Mouse (Mus musculus): Measurements from ENCODE around the gene Cilp. TPM values are rescaled to one million over a fixed set of nuclear protein-coding genes. Genes with fewer than 3 reads are reported as not detected.

The Cilp gene
- polyA plus RNA-seq, 1 experiment from 2014 or later = 0.24 TPM

- Histone ChIP-seq H3K27ac (no peak overlapping the region), H3K9ac (replicated peaks) (no peak overlapping the region), H3K9me3 (no peaks in the 10 kb centered on the region), H3K36me3 (peaks cover 68% of the 10 kb centered on the region), H3K4me3 (replicated peaks) (no peak overlapping the region), H3K4me2 (replicated peaks) (no peak overlapping the region), H3K4me1 (replicated peaks) (no peaks in the 10 kb centered on the region), H3K27me3 (no peaks in the 10 kb centered on the region)
- no peak for ATAC-seq
- 94% methylated on average over 4 of the region's 4 CpGs for WGBS
Observed at GRCm38 (mm10) chr9:65302327-65302983, 37.5 kb downstream of the Cilp start.

- Histone ChIP-seq H3K4me3 (replicated peaks) (no peak overlapping the region), H3K4me1 (replicated peaks) (no peaks in the 10 kb centered on the region), H3K36me3 (peaks cover 68% of the 10 kb centered on the region), H3K27me3 (no peaks in the 10 kb centered on the region), H3K27ac (no peak overlapping the region), H3K4me2 (replicated peaks) (no peak overlapping the region), H3K9me3 (no peaks in the 10 kb centered on the region), H3K9ac (replicated peaks) (no peak overlapping the region)
- 99% methylated on average over 4 of the region's 4 CpGs for WGBS
- no peak for ATAC-seq
Observed at GRCm38 (mm10) chr9:65303586-65303985, 38.6 kb downstream of the Cilp start.

GRCm38 (mm10) chr9:65304300-65304699 is 39.3 kb downstream of the Cilp start:
- Histone ChIP-seq H3K4me1 (replicated peaks) (no peaks in the 10 kb centered on the region), H3K9me3 (no peaks in the 10 kb centered on the region), H3K36me3 (peaks cover 73% of the 10 kb centered on the region), H3K9ac (replicated peaks) (no peak overlapping the region), H3K27ac (no peak overlapping the region), H3K27me3 (no peaks in the 10 kb centered on the region), H3K4me2 (replicated peaks) (no peak overlapping the region), H3K4me3 (replicated peaks) (no peak overlapping the region)
- ATAC-seq = no peak
- WGBS = 90% methylated on average over 4 of the region's 4 CpGs

DNA sequence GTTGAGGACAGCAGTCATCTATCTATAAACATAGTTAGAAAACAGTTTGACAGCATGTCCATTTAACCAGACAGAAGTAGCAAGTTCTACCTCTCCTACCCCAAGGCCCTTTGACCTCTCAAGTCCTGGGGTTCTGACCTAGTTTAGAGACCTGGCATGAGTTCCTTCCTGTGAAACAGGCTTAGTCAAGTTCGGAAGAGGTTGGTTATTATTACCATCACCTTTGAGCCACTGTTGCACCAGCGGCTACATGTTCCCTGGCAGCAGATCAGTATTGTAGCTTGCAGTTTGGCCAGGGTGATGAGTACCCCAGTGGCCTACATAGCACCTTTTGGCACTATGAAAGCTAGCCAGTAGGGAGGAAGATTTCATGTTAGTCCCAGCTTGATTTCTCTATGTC is 41.7 kb downstream of the Cilp start:
- no peaks in the 10 kb centered on the region for H3K9me3 ChIP-seq
- peaks cover 67% of the 10 kb centered on the region for H3K36me3 ChIP-seq
- ATAC-seq = no peak
- no peak overlapping the region for H3K4me2 ChIP-seq (replicated peaks)
- H3K4me1 ChIP-seq (replicated peaks) = no peaks in the 10 kb centered on the region
- H3K27ac ChIP-seq = no peak overlapping the region
- H3K27me3 ChIP-seq = no peaks in the 10 kb centered on the region
- WGBS = 98% methylated on average over 2 of the region's 2 CpGs
- H3K4me3 ChIP-seq (replicated peaks) = no peak overlapping the region
- no peak overlapping the region for H3K9ac ChIP-seq (replicated peaks)

- H3K4me3 ChIP-seq (replicated peaks) = no peak overlapping the region
- H3K4me2 ChIP-seq (replicated peaks) = no peak overlapping the region
- H3K9ac ChIP-seq (replicated peaks) = no peak overlapping the region
- no peaks in the 10 kb centered on the region for H3K27me3 ChIP-seq
- no peaks in the 10 kb centered on the region for H3K4me1 ChIP-seq (replicated peaks)
- ATAC-seq = no peak
- peaks cover 67% of the 10 kb centered on the region for H3K36me3 ChIP-seq
- no peak overlapping the region for H3K27ac ChIP-seq
- no peaks in the 10 kb centered on the region for H3K9me3 ChIP-seq
- 85% methylated on average over 1 of the region's 1 CpGs for WGBS
Observed at GRCm38 (mm10) chr9:65308011-65308410, 43.0 kb downstream of the Cilp start.

DNA sequence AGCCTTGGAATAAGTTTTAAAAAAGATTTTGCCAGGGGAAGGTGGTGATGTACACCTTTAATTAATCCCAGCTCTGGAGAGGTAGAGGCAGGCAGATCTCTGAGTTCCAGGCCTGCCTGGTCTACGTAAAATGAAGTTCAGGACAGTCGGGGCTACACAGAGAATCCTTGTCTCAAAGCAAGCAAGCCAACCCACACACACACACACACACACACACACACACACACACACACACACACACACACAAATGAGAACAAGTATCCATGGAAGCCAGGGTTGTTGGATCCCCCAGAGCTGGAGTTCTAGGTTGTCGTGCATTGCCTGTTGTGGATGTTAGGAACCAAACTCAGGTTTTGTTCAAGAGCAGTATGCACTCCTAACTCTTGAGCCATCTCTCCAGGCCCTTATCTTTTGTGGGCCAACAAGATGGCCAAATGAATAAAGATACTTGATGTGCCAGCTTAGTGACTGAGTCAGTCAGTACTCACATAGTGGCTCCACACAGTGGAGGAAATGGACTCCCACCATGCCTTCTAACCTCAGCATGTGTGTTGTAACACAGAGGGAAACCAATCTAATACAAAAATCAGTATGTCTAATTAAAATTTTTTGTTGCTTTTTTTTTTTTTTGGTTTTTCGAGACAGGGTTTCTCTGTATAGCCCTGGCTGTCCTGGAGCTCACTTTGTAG is 47.8 kb downstream of the Cilp start:
- Histone ChIP-seq H3K27me3 (no peaks in the 10 kb centered on the region), H3K4me2 (replicated peaks) (no peak overlapping the region), H3K4me1 (replicated peaks) (no peaks in the 10 kb centered on the region), H3K27ac (no peak overlapping the region), H3K4me3 (replicated peaks) (no peak overlapping the region), H3K9ac (replicated peaks) (no peak overlapping the region), H3K9me3 (no peaks in the 10 kb centered on the region), H3K36me3 (peaks cover 60% of the 10 kb centered on the region)
- WGBS = 98% methylated on average over 4 of the region's 4 CpGs
- no peak for ATAC-seq

- ATAC-seq = no peak
- H3K27ac ChIP-seq = no peak overlapping the region
- H3K27me3 ChIP-seq = no peaks in the 10 kb centered on the region
- H3K4me3 ChIP-seq (replicated peaks) = no peak overlapping the region
- H3K4me1 ChIP-seq (replicated peaks) = no peaks in the 10 kb centered on the region
- H3K4me2 ChIP-seq (replicated peaks) = no peak overlapping the region
- 95% methylated on average over 1 of the region's 1 CpGs for WGBS
- peaks cover 63% of the 10 kb centered on the region for H3K36me3 ChIP-seq
- H3K9me3 ChIP-seq = no peaks in the 10 kb centered on the region
- no peak overlapping the region for H3K9ac ChIP-seq (replicated peaks)
Observed at GRCm38 (mm10) chr9:65313846-65314245, 48.9 kb downstream of the Cilp start.

DNA sequence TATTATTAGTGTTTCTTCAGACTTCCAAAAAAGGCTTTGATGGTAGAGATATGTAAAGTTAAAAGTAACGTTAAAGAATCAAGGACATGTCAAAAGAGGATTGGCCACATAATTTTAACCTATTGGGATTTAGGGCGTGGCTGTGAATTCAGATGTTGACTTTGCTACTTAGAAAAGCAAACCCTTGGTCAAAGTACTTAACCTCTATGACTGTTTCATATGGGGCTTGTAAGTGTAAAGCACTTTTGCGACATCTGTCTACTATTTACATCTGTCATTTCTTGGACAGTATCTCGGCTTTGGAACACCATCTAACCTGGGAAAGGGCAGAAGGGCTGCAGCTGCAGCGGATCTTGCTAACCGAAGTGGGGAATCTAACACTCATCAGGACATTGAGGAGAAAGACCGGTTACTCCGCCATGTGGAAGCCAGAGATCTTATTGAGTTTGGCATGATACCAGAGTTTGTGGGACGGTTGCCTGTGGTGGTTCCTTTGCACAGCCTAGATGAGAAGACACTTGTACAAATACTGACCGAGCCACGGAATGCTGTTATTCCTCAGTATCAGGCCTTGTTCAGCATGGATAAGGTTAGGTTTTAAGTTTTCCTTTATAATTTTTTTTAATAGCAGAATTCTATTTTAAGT is 57.4 kb downstream of the Cilp start:
- H3K27me3 ChIP-seq = no peaks in the 10 kb centered on the region
- no peak for ATAC-seq
- no peaks in the 10 kb centered on the region for H3K9me3 ChIP-seq
- H3K27ac ChIP-seq = no peak overlapping the region
- H3K4me1 ChIP-seq (replicated peaks) = no peaks in the 10 kb centered on the region
- H3K36me3 ChIP-seq = peaks cover 71% of the 10 kb centered on the region
- no peak overlapping the region for H3K4me2 ChIP-seq (replicated peaks)
- H3K9ac ChIP-seq (replicated peaks) = no peak overlapping the region
- H3K4me3 ChIP-seq (replicated peaks) = no peak overlapping the region
- WGBS = 95% methylated on average over 11 of the region's 11 CpGs

DNA sequence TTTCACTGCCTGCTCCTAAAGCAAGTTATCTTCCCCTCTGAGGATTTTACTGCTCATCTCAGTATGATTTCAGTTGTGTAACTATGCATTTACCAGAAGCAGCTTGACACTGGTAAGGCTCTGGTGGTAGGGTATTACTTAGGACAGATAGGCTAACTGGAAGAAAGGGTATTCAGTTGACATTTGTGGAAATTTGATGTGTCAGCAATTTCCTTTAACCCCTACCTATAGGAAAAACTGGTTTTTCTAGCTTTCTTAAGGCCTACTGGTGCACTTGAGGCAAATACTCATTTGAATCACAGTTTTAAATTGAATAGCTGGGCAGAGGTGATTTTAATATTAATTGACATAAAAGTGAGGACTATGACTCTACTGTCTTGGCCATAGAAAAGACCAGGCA is 61.0 kb downstream of the Cilp start:
- ATAC-seq = no peak
- H3K4me1 ChIP-seq (replicated peaks) = no peaks in the 10 kb centered on the region
- peaks cover 75% of the 10 kb centered on the region for H3K36me3 ChIP-seq
- H3K9me3 ChIP-seq = no peaks in the 10 kb centered on the region
- no peak overlapping the region for H3K4me2 ChIP-seq (replicated peaks)
- H3K27ac ChIP-seq = no peak overlapping the region
- H3K4me3 ChIP-seq (replicated peaks) = no peak overlapping the region
- no peak overlapping the region for H3K9ac ChIP-seq (replicated peaks)
- H3K27me3 ChIP-seq = no peaks in the 10 kb centered on the region

GRCm38 (mm10) chr9:65327371-65327770 is 62.4 kb downstream of the Cilp start:
- 94% methylated on average over 2 of the region's 2 CpGs for WGBS
- peaks cover 71% of the 10 kb centered on the region for H3K36me3 ChIP-seq
- no peak for ATAC-seq
- H3K27ac ChIP-seq = no peak overlapping the region
- no peak overlapping the region for H3K4me3 ChIP-seq (replicated peaks)
- H3K4me2 ChIP-seq (replicated peaks) = no peak overlapping the region
- no peaks in the 10 kb centered on the region for H3K9me3 ChIP-seq
- H3K27me3 ChIP-seq = no peaks in the 10 kb centered on the region
- H3K4me1 ChIP-seq (replicated peaks) = no peaks in the 10 kb centered on the region
- H3K9ac ChIP-seq (replicated peaks) = no peak overlapping the region

Data from midbrain, embryonic 13.5 days (tissue).